Mouse (Mus musculus): ENCODE data around the gene Nav3. TPM values are rescaled to one million over a fixed set of nuclear protein-coding genes. Genes with fewer than 3 reads are reported as not detected.

Nav3 gene
- polyA plus RNA-seq, 1 experiment: 1.5 TPM

GRCm38 (mm10) chr10:109905649-109906412 is 550.2 kb downstream of the Nav3 start:
- Histone ChIP-seq H3K27ac (replicated peaks; ENCODE audit: low read depth, low read length) (peak overlapping the region; percentile 97), H3K4me1 (ENCODE audit: control insufficient read depth, insufficient read depth, insufficient read length, low read length) (peaks cover 8% of the 10 kb centered on the region)

GRCm38 (mm10) chr10:109904841-109905240 is 551.2 kb downstream of the Nav3 start:
- Histone ChIP-seq H3K4me1 (ENCODE audit: control insufficient read depth, insufficient read depth, insufficient read length, low read length) (peaks cover 8% of the 10 kb centered on the region), H3K4me3 (ENCODE audit: insufficient read depth, low read depth, low read length) (no peak overlapping the region), H3K27ac (replicated peaks; ENCODE audit: low read depth, low read length) (no peak overlapping the region)

More at GRCm38 (mm10) chr10:109905649-109906412, 550.2 kb downstream of the Nav3 start:
- H3K4me3 ChIP-seq (ENCODE audit: insufficient read depth, low read depth, low read length): peak overlapping the region; percentile 52

- Histone ChIP-seq H3K27ac (replicated peaks; ENCODE audit: low read depth, low read length) (peak overlapping the region; percentile 68), H3K4me1 (ENCODE audit: control insufficient read depth, insufficient read depth, insufficient read length, low read length) (peaks cover 8% of the 10 kb centered on the region), H3K4me3 (ENCODE audit: insufficient read depth, low read depth, low read length) (peak overlapping the region; percentile 38)
Measured at GRCm38 (mm10) chr10:109903701-109904555, 552.1 kb downstream of the Nav3 start.

GRCm38 (mm10) chr10:109903241-109903640 is 552.8 kb downstream of the Nav3 start:
- Histone ChIP-seq H3K4me1 (ENCODE audit: control insufficient read depth, insufficient read depth, insufficient read length, low read length) (peaks cover 8% of the 10 kb centered on the region), H3K27ac (replicated peaks; ENCODE audit: low read depth, low read length) (peak overlapping the region; percentile 68), H3K4me3 (ENCODE audit: insufficient read depth, low read depth, low read length) (peak overlapping the region; percentile 38)

- Histone ChIP-seq H3K27ac (replicated peaks; ENCODE audit: low read depth, low read length) (no peak overlapping the region), H3K4me3 (ENCODE audit: insufficient read depth, low read depth, low read length) (no peak overlapping the region), H3K4me1 (ENCODE audit: control insufficient read depth, insufficient read depth, insufficient read length, low read length) (no peaks in the 10 kb centered on the region; the same call in 1 of the 2 replicates)
Measured at GRCm38 (mm10) chr10:109889171-109889475, 566.9 kb downstream of the Nav3 start.

GRCm38 (mm10) chr10:109888355-109889170 is 567.4 kb downstream of the Nav3 start:
- Histone ChIP-seq H3K4me3 (ENCODE audit: insufficient read depth, low read depth, low read length) (no peak overlapping the region), H3K27ac (replicated peaks; ENCODE audit: low read depth, low read length) (no peak overlapping the region), H3K4me1 (ENCODE audit: control insufficient read depth, insufficient read depth, insufficient read length, low read length) (no peaks in the 10 kb centered on the region; the same call in 1 of the 2 replicates)

DNA sequence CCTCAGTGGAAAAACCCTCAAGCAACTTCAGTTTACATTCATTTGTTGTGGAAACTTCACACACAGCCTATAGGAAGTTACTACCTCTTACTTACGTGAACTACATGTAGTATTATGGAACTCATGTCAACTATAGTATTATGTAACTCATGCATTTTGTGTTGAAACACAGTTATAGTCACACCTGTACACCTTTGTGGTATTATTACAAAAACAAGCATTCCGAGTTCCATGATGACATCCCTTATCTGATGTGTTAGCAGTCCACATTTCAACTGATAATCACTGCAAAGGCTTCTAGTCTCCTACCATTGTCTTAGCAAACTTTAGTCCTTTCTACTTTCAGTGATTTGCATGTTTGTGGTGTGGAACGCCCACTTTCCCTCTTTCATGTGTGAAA is 568.8 kb downstream of the Nav3 start:
- H3K27ac ChIP-seq (replicated peaks; ENCODE audit: low read depth, low read length): no peak overlapping the region
- H3K4me1 ChIP-seq (ENCODE audit: control insufficient read depth, insufficient read depth, insufficient read length, low read length): no peaks in the 10 kb centered on the region; the same call in 1 of the 2 replicates
- no peak overlapping the region for H3K4me3 ChIP-seq (ENCODE audit: insufficient read depth, low read depth, low read length)

GRCm38 (mm10) chr10:109876107-109876506 is 579.9 kb downstream of the Nav3 start:
- Histone ChIP-seq H3K4me1 (ENCODE audit: control insufficient read depth, insufficient read depth, insufficient read length, low read length) (no peaks in the 10 kb centered on the region), H3K27ac (replicated peaks; ENCODE audit: low read depth, low read length) (no peak overlapping the region), H3K4me3 (ENCODE audit: insufficient read depth, low read depth, low read length) (no peak overlapping the region)

DNA sequence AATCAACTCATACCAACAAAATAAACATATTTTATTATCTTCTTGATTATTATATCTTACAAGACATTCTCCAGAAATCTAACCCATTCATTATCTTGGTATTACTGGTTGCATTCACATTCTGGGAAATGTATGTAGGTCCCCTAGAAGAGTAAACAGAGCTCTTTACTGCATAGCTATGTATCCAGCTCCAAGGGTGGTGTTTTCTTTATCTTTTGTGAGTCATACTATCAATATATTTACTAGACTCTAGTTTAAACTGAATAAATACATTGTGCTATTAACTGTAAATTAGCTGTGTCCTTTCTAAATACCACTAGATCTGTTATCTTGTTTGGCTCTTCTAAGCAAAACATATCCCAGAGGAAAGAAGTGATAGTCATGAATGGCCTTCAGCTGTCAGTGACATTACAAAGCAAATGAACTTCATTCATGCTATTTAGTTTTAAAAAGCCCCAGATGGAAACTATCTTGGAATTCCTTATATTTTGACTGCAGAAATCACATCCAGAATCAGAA is 580.6 kb downstream of the Nav3 start:
- H3K27ac ChIP-seq (replicated peaks; ENCODE audit: low read depth, low read length): no peak overlapping the region
- no peak overlapping the region for H3K4me3 ChIP-seq (ENCODE audit: insufficient read depth, low read depth, low read length)
- no peaks in the 10 kb centered on the region for H3K4me1 ChIP-seq (ENCODE audit: control insufficient read depth, insufficient read depth, insufficient read length, low read length)

- Histone ChIP-seq H3K27ac (replicated peaks; ENCODE audit: low read depth, low read length) (no peak overlapping the region), H3K4me1 (ENCODE audit: control insufficient read depth, insufficient read depth, insufficient read length, low read length) (no peaks in the 10 kb centered on the region), H3K4me3 (ENCODE audit: insufficient read depth, low read depth, low read length) (no peak overlapping the region)
Measured at GRCm38 (mm10) chr10:109874652-109875311, 581.2 kb downstream of the Nav3 start.

GRCm38 (mm10) chr10:109866063-109866462 is 589.9 kb downstream of the Nav3 start:
- no peaks in the 10 kb centered on the region for H3K4me1 ChIP-seq (ENCODE audit: control insufficient read depth, insufficient read depth, insufficient read length, low read length)
- no peak overlapping the region for H3K27ac ChIP-seq (replicated peaks; ENCODE audit: low read depth, low read length)
- no peak overlapping the region for H3K4me3 ChIP-seq (ENCODE audit: insufficient read depth, low read depth, low read length)

GRCm38 (mm10) chr10:109865391-109865790 is 590.6 kb downstream of the Nav3 start:
- H3K4me3 ChIP-seq (ENCODE audit: insufficient read depth, low read depth, low read length): no peak overlapping the region
- no peak overlapping the region for H3K27ac ChIP-seq (replicated peaks; ENCODE audit: low read depth, low read length)
- no peaks in the 10 kb centered on the region for H3K4me1 ChIP-seq (ENCODE audit: control insufficient read depth, insufficient read depth, insufficient read length, low read length)

GRCm38 (mm10) chr10:109864708-109865107 is 591.3 kb downstream of the Nav3 start:
- Histone ChIP-seq H3K4me3 (ENCODE audit: insufficient read depth, low read depth, low read length) (no peak overlapping the region), H3K4me1 (ENCODE audit: control insufficient read depth, insufficient read depth, insufficient read length, low read length) (no peaks in the 10 kb centered on the region), H3K27ac (replicated peaks; ENCODE audit: low read depth, low read length) (no peak overlapping the region)

DNA sequence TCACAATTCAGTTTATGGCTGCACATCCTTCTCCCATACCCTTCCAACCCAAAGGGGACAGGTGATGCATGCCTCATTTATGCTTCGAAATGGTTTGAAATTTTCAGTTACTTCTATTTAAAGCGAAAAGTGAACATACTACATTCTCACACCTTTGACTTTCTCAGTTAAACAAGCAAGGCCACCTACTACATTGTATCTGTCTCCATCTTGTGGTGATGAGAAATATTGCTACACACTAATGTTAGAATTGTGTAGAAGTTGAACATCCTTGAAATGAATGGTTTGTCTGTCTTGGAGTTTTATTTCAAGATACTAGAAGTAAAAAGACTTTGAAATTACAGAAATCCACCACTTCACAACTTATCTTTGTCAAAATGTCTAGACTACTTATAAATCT is 594.7 kb downstream of the Nav3 start:
- Histone ChIP-seq H3K4me1 (ENCODE audit: control insufficient read depth, insufficient read depth, insufficient read length, low read length) (no peaks in the 10 kb centered on the region), H3K4me3 (ENCODE audit: insufficient read depth, low read depth, low read length) (no peak overlapping the region), H3K27ac (replicated peaks; ENCODE audit: low read depth, low read length) (no peak overlapping the region)

Measured in brown adipose tissue, adult 24 weeks (tissue).